Mouse (Mus musculus): Measurements from ENCODE around the gene Gzmm. TPM values are rescaled to one million over a fixed set of nuclear protein-coding genes. Genes with fewer than 3 reads are reported as not detected.
A peak's percentile ranks its signal among the peaks of the same experiment; 100 is the strongest.

Gzmm gene
- polyA plus RNA-seq, 1 experiment from 2014 or later: 0.27 TPM

- 94% methylated on average over 3 of the region's 3 CpGs for WGBS
- H3K27ac ChIP-seq (ENCODE audit: low read depth, low read length): no peak overlapping the region
- H3K9me3 ChIP-seq (ENCODE audit: control insufficient read depth, low read length): no peaks in the 10 kb centered on the region
- peaks cover 17% of the 10 kb centered on the region for H3K4me1 ChIP-seq (ENCODE audit: control insufficient read depth, insufficient read depth, low read length)
- ATAC-seq (ENCODE audit: low FRiP score): no peak
- no peak overlapping the region for H3K4me3 ChIP-seq (ENCODE audit: low read depth, low read length)
- no peaks in the 10 kb centered on the region for H3K27me3 ChIP-seq (ENCODE audit: control insufficient read depth, insufficient read depth, low read length)
- H3K9ac ChIP-seq (ENCODE audit: low read length): no peak overlapping the region
- no peak for DNase-seq (ENCODE audit: low spot score, missing footprints)
- H3K4me2 ChIP-seq: no peak overlapping the region
- H3K36me3 ChIP-seq (ENCODE audit: control insufficient read depth, insufficient read depth, low read length): no peaks in the 10 kb centered on the region
Observed at GRCm38 (mm10) chr10:79673054-79673453, 15.8 kb upstream of the Gzmm start.

DNA sequence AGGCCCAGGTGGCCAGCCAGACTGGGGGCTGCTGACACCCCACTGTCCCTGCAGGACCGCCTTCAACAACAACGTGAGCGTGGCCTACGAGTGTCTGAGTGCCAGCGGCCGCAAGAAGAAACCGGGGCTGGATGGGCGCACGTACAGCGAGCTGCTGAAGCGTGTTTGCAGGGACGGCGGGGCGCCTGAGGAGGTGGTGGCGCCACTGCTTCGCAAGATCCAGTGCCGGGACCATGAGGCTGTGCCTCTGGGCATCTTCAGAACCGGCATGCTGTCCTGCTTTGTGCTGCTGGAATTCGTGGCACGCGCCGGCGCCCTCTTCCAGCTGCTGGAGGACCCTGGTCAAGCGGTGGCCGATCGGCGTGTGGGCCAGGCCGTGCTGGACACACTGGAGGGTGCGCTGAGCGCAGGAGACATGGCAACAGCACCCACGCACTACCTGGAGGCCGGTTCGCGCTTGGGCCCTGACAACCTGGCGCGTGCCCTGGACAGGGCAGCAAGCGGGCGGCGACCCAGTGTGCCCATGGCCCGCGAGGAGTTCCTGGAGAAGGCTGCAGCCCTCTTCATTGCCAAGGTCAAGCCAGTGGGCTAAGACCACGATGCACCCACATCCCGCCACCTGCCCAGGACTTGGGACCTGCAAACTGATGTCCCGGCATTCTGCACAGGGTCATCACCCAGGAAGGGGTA, 13.3 kb upstream of the Gzmm start:
- no peak for ATAC-seq (ENCODE audit: low FRiP score)
- no peak overlapping the region for H3K4me2 ChIP-seq
- no peaks in the 10 kb centered on the region for H3K27me3 ChIP-seq (ENCODE audit: control insufficient read depth, insufficient read depth, low read length)
- H3K27ac ChIP-seq (ENCODE audit: low read depth, low read length): no peak overlapping the region
- no peaks in the 10 kb centered on the region for H3K36me3 ChIP-seq (ENCODE audit: control insufficient read depth, insufficient read depth, low read length)
- H3K4me1 ChIP-seq (ENCODE audit: control insufficient read depth, insufficient read depth, low read length): peaks cover 7% of the 10 kb centered on the region
- no peak overlapping the region for H3K4me3 ChIP-seq (ENCODE audit: low read depth, low read length)
- H3K9ac ChIP-seq (ENCODE audit: low read length): no peak overlapping the region
- 55% methylated on average over 44 of the region's 44 CpGs for WGBS
- no peak for DNase-seq (ENCODE audit: low spot score, missing footprints)
- H3K9me3 ChIP-seq (ENCODE audit: control insufficient read depth, low read length): no peaks in the 10 kb centered on the region

DNA sequence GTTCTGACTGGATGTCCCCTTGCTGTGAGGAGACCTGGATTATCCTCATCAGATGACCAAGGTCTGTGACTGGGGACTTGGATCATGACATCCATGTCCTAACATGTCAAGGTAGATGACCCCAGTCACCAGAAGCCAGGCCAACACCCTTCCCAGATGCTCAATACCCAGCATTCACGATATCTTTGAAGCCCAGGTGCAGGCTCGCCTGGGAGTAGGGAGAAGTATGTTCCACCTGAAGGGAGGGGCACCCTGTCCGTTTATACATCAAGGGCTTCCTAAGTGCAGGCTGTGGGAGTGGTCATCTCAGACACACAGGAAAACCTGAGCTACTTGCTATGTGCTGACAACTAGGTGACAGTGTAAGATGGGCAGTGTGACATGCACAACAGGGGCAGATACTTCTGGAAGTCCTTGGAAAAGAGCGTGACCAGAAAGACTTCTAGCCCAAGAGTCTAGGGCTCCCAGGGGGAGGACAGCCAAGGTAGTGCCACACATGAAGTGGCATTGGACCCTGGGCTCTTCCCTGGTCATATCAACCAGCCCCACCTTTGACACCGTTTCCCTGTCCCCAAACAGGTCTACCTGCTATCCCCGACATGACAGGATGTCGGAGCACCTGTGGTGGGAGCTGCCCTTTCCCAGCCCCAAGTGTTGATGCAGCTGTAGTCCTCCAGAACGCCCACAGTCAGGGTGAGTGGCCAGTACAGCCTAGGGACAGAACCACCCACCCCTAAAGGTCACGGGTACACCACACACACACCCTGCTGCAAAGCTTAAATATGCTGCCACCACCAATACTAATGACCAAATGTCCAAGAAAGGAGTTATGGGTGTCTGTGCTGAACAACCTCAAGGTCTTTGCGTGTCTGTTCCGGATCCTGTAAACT, 8.0 kb upstream of the Gzmm start:
- Histone ChIP-seq H3K27me3 (ENCODE audit: control insufficient read depth, insufficient read depth, low read length) (no peaks in the 10 kb centered on the region), H3K27ac (ENCODE audit: low read depth, low read length) (peak overlapping the region; percentile 25), H3K4me2 (peak overlapping the region; percentile 54), H3K9ac (ENCODE audit: low read length) (peak overlapping the region; percentile 41), H3K36me3 (ENCODE audit: control insufficient read depth, insufficient read depth, low read length) (peaks cover 8% of the 10 kb centered on the region), H3K9me3 (ENCODE audit: control insufficient read depth, low read length) (no peaks in the 10 kb centered on the region), H3K4me1 (ENCODE audit: control insufficient read depth, insufficient read depth, low read length) (peaks cover 17% of the 10 kb centered on the region), H3K4me3 (ENCODE audit: low read depth, low read length) (peak overlapping the region; percentile 83)
- peak; percentile 41 for ATAC-seq (ENCODE audit: low FRiP score)
- no peak for DNase-seq (ENCODE audit: low spot score, missing footprints)
- 41% methylated on average over 11 of the region's 11 CpGs for WGBS

GRCm38 (mm10) chr10:79681591-79682245, 7.1 kb upstream of the Gzmm start, which contains the start of gene Cdc34:
Gene Cdc34 (plus strand): TSS chr10:79682195.
- ATAC-seq (ENCODE audit: low FRiP score): peak; percentile 95
- Histone ChIP-seq H3K9ac (ENCODE audit: low read length) (peak within 1 kb of the TSS; percentile 78), H3K36me3 (ENCODE audit: control insufficient read depth, insufficient read depth, low read length) (peaks cover 16% of the 10 kb centered on the region), H3K9me3 (ENCODE audit: control insufficient read depth, low read length) (no peaks in the 10 kb centered on the region), H3K27me3 (ENCODE audit: control insufficient read depth, insufficient read depth, low read length) (no peaks in the 10 kb centered on the region), H3K4me3 (ENCODE audit: low read depth, low read length) (peak within 1 kb of the TSS; percentile 83), H3K27ac (ENCODE audit: low read depth, low read length) (peak within 1 kb of the TSS; percentile 33), H3K4me2 (peak within 1 kb of the TSS; percentile 54), H3K4me1 (ENCODE audit: control insufficient read depth, insufficient read depth, low read length) (peaks cover 17% of the 10 kb centered on the region)
- peak; percentile 100 for DNase-seq (ENCODE audit: low spot score, missing footprints)
- under 1% methylated on average over 72 of the region's 84 CpGs for WGBS

DNA sequence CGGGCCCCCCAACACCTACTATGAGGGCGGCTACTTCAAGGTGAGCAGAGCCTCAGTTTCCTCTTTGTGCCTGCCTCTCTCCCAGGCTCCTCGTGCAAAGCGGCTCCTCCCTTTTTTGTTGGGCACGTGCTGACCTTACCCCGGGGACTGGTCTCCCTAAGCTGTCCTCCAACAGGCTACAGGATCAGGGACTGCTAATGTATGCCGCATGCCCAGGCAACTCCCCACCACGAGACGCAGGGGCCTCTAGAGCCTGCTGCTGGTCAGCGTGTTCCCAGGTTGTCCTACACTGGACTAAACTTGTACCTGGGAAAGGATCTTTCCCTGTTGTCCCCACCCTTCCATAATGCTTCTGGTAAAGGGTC, 6.3 kb upstream of the Gzmm start:
- peak; percentile 6 for ATAC-seq (ENCODE audit: low FRiP score)

GRCm38 (mm10) chr10:79682916-79683582, 5.8 kb upstream of the Gzmm start:
- H3K4me1 ChIP-seq (ENCODE audit: control insufficient read depth, insufficient read depth, low read length): peaks cover 17% of the 10 kb centered on the region
- WGBS: 3% methylated on average over 10 of the region's 10 CpGs
- ATAC-seq (ENCODE audit: low FRiP score) (no peak), DNase-seq (ENCODE audit: low spot score, missing footprints) (peak; percentile 91)
- H3K27me3 ChIP-seq (ENCODE audit: control insufficient read depth, insufficient read depth, low read length): no peaks in the 10 kb centered on the region
- no peak overlapping the region for H3K27ac ChIP-seq (ENCODE audit: low read depth, low read length)
- peaks cover 22% of the 10 kb centered on the region for H3K36me3 ChIP-seq (ENCODE audit: control insufficient read depth, insufficient read depth, low read length)
- peak overlapping the region; percentile 53 for H3K4me2 ChIP-seq
- H3K9me3 ChIP-seq (ENCODE audit: control insufficient read depth, low read length): no peaks in the 10 kb centered on the region
- H3K9ac ChIP-seq (ENCODE audit: low read length): peak overlapping the region; percentile 78
- H3K4me3 ChIP-seq (ENCODE audit: low read depth, low read length): peak overlapping the region; percentile 83

More for the DNA sequence above, 6.3 kb upstream of the Gzmm start:
- peak; percentile 90 for DNase-seq (ENCODE audit: low spot score, missing footprints)
- peak overlapping the region; percentile 78 for H3K9ac ChIP-seq (ENCODE audit: low read length)
- peaks cover 22% of the 10 kb centered on the region for H3K36me3 ChIP-seq (ENCODE audit: control insufficient read depth, insufficient read depth, low read length)
- 0% methylated on average over 10 of the region's 10 CpGs for WGBS
- peak overlapping the region; percentile 83 for H3K4me3 ChIP-seq (ENCODE audit: low read depth, low read length)
- H3K27ac ChIP-seq (ENCODE audit: low read depth, low read length): no peak overlapping the region; the same call in 1 of the 2 replicates
- H3K4me1 ChIP-seq (ENCODE audit: control insufficient read depth, insufficient read depth, low read length): peaks cover 17% of the 10 kb centered on the region
- no peaks in the 10 kb centered on the region for H3K9me3 ChIP-seq (ENCODE audit: control insufficient read depth, low read length)
- H3K4me2 ChIP-seq: peak overlapping the region; percentile 53
- H3K27me3 ChIP-seq (ENCODE audit: control insufficient read depth, insufficient read depth, low read length): no peaks in the 10 kb centered on the region

- Histone ChIP-seq H3K27me3 (ENCODE audit: control insufficient read depth, insufficient read depth, low read length) (no peaks in the 10 kb centered on the region), H3K36me3 (ENCODE audit: control insufficient read depth, insufficient read depth, low read length) (peaks cover 30% of the 10 kb centered on the region), H3K4me1 (ENCODE audit: control insufficient read depth, insufficient read depth, low read length) (peaks cover 17% of the 10 kb centered on the region), H3K9ac (ENCODE audit: low read length) (peak overlapping the region; percentile 78; the same call in 1 of the 2 replicates), H3K27ac (ENCODE audit: low read depth, low read length) (no peak overlapping the region), H3K4me2 (peak overlapping the region; percentile 53), H3K9me3 (ENCODE audit: control insufficient read depth, low read length) (no peaks in the 10 kb centered on the region), H3K4me3 (ENCODE audit: low read depth, low read length) (peak overlapping the region; percentile 83)
- WGBS: 90% methylated on average over 6 of the region's 6 CpGs
- no peak for ATAC-seq (ENCODE audit: low FRiP score)
- no peak for DNase-seq (ENCODE audit: low spot score, missing footprints)
Observed at GRCm38 (mm10) chr10:79683726-79684640, 4.8 kb upstream of the Gzmm start.
